Mouse (Mus musculus) heart, adult 2 months (tissue): ENCODE measurements around the gene Gnas. TPM values are rescaled to one million over a fixed set of nuclear protein-coding genes. Genes with fewer than 3 reads are reported as not detected.
"Not testable (repeated sequence)": the region's sequence is repeated elsewhere in the genome, so short reads cannot be mapped to it uniquely, and the experiment has no call there.

Experiments used
- DNase-seq, 2 experiments: peaks; one replicate each; pipeline ENCODE4 v3.0.0; 2021
- H3K27ac ChIP-seq: fragments of 200-600 bp; 2 replicates; pipeline ENCODE4 v1.8.1; 2022
- H3K27me3 ChIP-seq: fragments of 200-500 bp; 2 replicates; pipeline ENCODE4 v1.6.1; 2012; ENCODE audit warnings: mild to moderate bottlenecking, low read length, inconsistent platforms, mixed read lengths; ENCODE audit not compliant: control insufficient read depth, insufficient read depth
- H3K36me3 ChIP-seq: fragments of 200-500 bp; 2 replicates; pipeline ENCODE4 v1.6.1; 2012; ENCODE audit warnings: low read length, inconsistent platforms; ENCODE audit not compliant: control insufficient read depth, insufficient read depth
- H3K4me1 ChIP-seq: fragments of 200-500 bp; 2 replicates; pipeline ENCODE4 v1.6.1; 2011; ENCODE audit warnings: low read length; ENCODE audit not compliant: control insufficient read depth, insufficient read depth
- H3K4me3 ChIP-seq: fragments of 200-600 bp; 2 replicates; pipeline ENCODE4 v1.8.1; 2022
- H3K79me2 ChIP-seq: fragments of 200-500 bp; replicated peaks from 2 replicates; pipeline ENCODE4 v1.6.1; 2012; ENCODE audit warnings: mild to moderate bottlenecking, inconsistent platforms, low read length, moderate library complexity, mixed read lengths; ENCODE audit not compliant: control insufficient read depth, insufficient read depth
- H3K9ac ChIP-seq: fragments of 200-500 bp; 2 replicates; pipeline ENCODE4 v1.6.1; 2012; ENCODE audit warnings: low read depth, mild to moderate bottlenecking, control low read depth, inconsistent platforms, low read length, mixed read lengths
- CTCF ChIP-seq: fragments of 200-600 bp; IDR thresholded peaks from 2 replicates; pipeline ENCODE4 v1.8.1; 2022; ENCODE audit warnings: antibody characterized with exemption, mild to moderate bottlenecking, moderate library complexity
- EP300 ChIP-seq: fragments of 200-500 bp; IDR thresholded peaks from 2 replicates; pipeline ENCODE4 v1.6.1; 2011; ENCODE audit warnings: low read depth, low read length, control low read depth; ENCODE audit not compliant: insufficient read depth
- POLR2A ChIP-seq: fragments of 200-500 bp; IDR thresholded peaks from 2 replicates; pipeline ENCODE4 v1.6.1; 2011; ENCODE audit warnings: mild to moderate bottlenecking, low read depth, low read length, control low read depth; ENCODE audit not compliant: insufficient read depth
- WGBS: fragments of 180-500 bp; shearing (Covaris S2); methylation state at CpG from one replicate; pipeline ENCODE4 v1.1.7; 2018; 5-methylcytosine and 5-hydroxymethylcytosine counted together
- intact Hi-C: fragments of 180-260 bp; cut with DNase I; formaldehyde crosslinking; loops from one replicate; pipeline ENCODE4 v1.15.1; 2025
- polyA plus RNA-seq: library from polyadenylated mRNA; depleted of rRNA; stranded (reverse); fragments of >200 nt; gene quantifications from 2 replicates; pipeline ENCODE4 v1.2.3, GENCODE M21; 2012
- total RNA-seq, 2 experiments: library from RNA; stranded (reverse); gene quantifications; 2 replicates each; pipeline ENCODE4 v1.2.3; 2021

Gene Gnas
- total and polyA plus RNA-seq, 3 experiments, result 1,079 to 1,235 (median 1,140) TPM

GRCm38 (mm10) chr2:174344003-174344655 is 60.0 kb downstream of the Gnas start:
- Histone ChIP-seq H3K36me3 (peaks cover 47% of the 10 kb centered on the region), H3K4me3 (peak overlapping the region; percentile 32; the same call in 1 of the 2 replicates), H3K27me3 (no peaks in the 10 kb centered on the region), H3K4me1 (peaks cover 33% of the 10 kb centered on the region), H3K79me2 (peaks cover 11% of the 10 kb centered on the region), H3K27ac (peak overlapping the region; percentile 90), H3K9ac (peak overlapping the region; percentile 17)
- intact Hi-C loops, result no loop called here
- TF ChIP-seq EP300 (0 out of 2 replicates have a peak, but pooled peaks have one; percentile 13), CTCF (no peak)
- 1% methylated on average over 3 of the region's 3 CpGs for WGBS
- peak; percentile 81 to 89 for DNase-seq

- 79% methylated on average over 16 of the region's 16 CpGs for WGBS
- intact Hi-C loops, result no loop called here
- H3K27me3 ChIP-seq, result no peaks in the 10 kb centered on the region
- TF ChIP-seq CTCF, result no peak
- TF ChIP-seq POLR2A, result no peak
- no peak for TF ChIP-seq EP300
- peak overlapping the region; percentile 90 for H3K27ac ChIP-seq
- DNase-seq, result no peak
- peaks cover 31% of the 10 kb centered on the region for H3K4me1 ChIP-seq
- H3K9ac ChIP-seq, result peak overlapping the region; percentile 13
- peak overlapping the region; percentile 32; the same call in 1 of the 2 replicates for H3K4me3 ChIP-seq
- peaks cover 47% of the 10 kb centered on the region for H3K36me3 ChIP-seq
- peaks cover 8% of the 10 kb centered on the region for H3K79me2 ChIP-seq
Measured at GRCm38 (mm10) chr2:174344996-174345395, 60.9 kb downstream of the Gnas start.

GRCm38 (mm10) chr2:174346612-174346998 is 62.5 kb downstream of the Gnas start, which contains the start of gene Gm20721:
TSS of gene Gm20721 (minus strand) at chr2:174346712.
- peaks cover 6% of the 10 kb centered on the region for H3K79me2 ChIP-seq
- H3K36me3 ChIP-seq, result peaks cover 38% of the 10 kb centered on the region
- 92% methylated on average over 5 of the region's 5 CpGs for WGBS
- no peak within 1 kb of the TSS for H3K9ac ChIP-seq
- H3K4me1 ChIP-seq, result peaks cover 23% of the 10 kb centered on the region
- H3K4me3 ChIP-seq, result no peak within 1 kb of the TSS
- H3K27me3 ChIP-seq, result no peaks in the 10 kb centered on the region
- TF ChIP-seq EP300, result no peak
- TF ChIP-seq CTCF, result no peak
- TF ChIP-seq POLR2A, result no peak
- intact Hi-C loops, result no loop called here
- peak within 1 kb of the TSS; percentile 90; the same call in 1 of the 2 replicates for H3K27ac ChIP-seq
- no peak for DNase-seq

- 98% methylated on average over 2 of the region's 2 CpGs for WGBS
- peaks cover 20% of the 10 kb centered on the region for H3K4me1 ChIP-seq
- H3K27ac ChIP-seq, intact Hi-C loops, H3K9ac ChIP-seq, H3K4me3 ChIP-seq, H3K27me3 ChIP-seq, H3K79me2 ChIP-seq, DNase-seq: not testable (repeated sequence)
- peaks cover 34% of the 10 kb centered on the region for H3K36me3 ChIP-seq
Measured at GRCm38 (mm10) chr2:174346999-174347668, 63.0 kb downstream of the Gnas start.

GRCm38 (mm10) chr2:174358516-174358915 is 74.4 kb downstream of the Gnas start:
- 85% methylated on average over 4 of the region's 4 CpGs for WGBS
- intact Hi-C loops, result no loop called here

GRCm38 (mm10) chr2:174359656-174360055 is 75.5 kb downstream of the Gnas start:
- WGBS, result 77% methylated on average over 4 of the region's 4 CpGs
- Histone ChIP-seq H3K4me1 (no peaks in the 10 kb centered on the region), H3K27me3 (no peaks in the 10 kb centered on the region), H3K36me3 (no peaks in the 10 kb centered on the region), H3K79me2 (no peaks in the 10 kb centered on the region), H3K9ac (no peak overlapping the region), H3K27ac (no peak overlapping the region), H3K4me3 (no peak overlapping the region)
- no peak for DNase-seq
- intact Hi-C loops, result no loop called here
- TF ChIP-seq EP300 (no peak), CTCF (no peak), POLR2A (no peak)

More at GRCm38 (mm10) chr2:174358516-174358915, 74.4 kb downstream of the Gnas start:
- Histone ChIP-seq H3K36me3 (no peaks in the 10 kb centered on the region), H3K27ac (no peak overlapping the region), H3K4me1 (no peaks in the 10 kb centered on the region), H3K9ac (no peak overlapping the region), H3K4me3 (no peak overlapping the region), H3K27me3 (no peaks in the 10 kb centered on the region), H3K79me2 (no peaks in the 10 kb centered on the region)
- DNase-seq, result no peak
- TF ChIP-seq CTCF (no peak), EP300 (no peak), POLR2A (no peak)
